Mouse (Mus musculus) midbrain, embryonic 11.5 days (tissue): ENCODE data around the gene Vps51. TPM values are rescaled to one million over a fixed set of nuclear protein-coding genes. Genes with fewer than 3 reads are reported as not detected.
A peak's percentile ranks its signal among the peaks of the same experiment; 100 is the strongest.

Experiments
- ATAC-seq: fragments of 200-750 bp; cut with Nextera tagmentation; 2 replicates; pipeline ENCODE4 v1.8.0; 2017; ENCODE audit warnings: moderate TSS enrichment, moderate library complexity; ENCODE audit not compliant: low FRiP score
- DNase-seq: peaks from one replicate; pipeline ENCODE4 v3.0.0; 2015; ENCODE audit warnings: low spot score; ENCODE audit errors: missing footprints
- H3K27ac ChIP-seq: fragments of 300-500 bp; sonication (generic); 2 replicates; pipeline ENCODE4 v1.5.1; 2014; ENCODE audit warnings: low read depth, low read length
- H3K27me3 ChIP-seq: fragments of 300-500 bp; sonication (generic); 2 replicates; pipeline ENCODE4 v1.6.1; 2014; ENCODE audit warnings: mild to moderate bottlenecking, low read length, moderate library complexity, mixed read lengths; ENCODE audit not compliant: control insufficient read depth, insufficient read depth
- H3K36me3 ChIP-seq: fragments of 300-500 bp; sonication (generic); 2 replicates; pipeline ENCODE4 v1.6.1; 2014; ENCODE audit warnings: mild to moderate bottlenecking, low read length, moderate library complexity, mixed read lengths; ENCODE audit not compliant: control insufficient read depth, insufficient read depth
- H3K4me1 ChIP-seq: fragments of 300-500 bp; sonication (generic); 2 replicates; pipeline ENCODE4 v1.6.1; 2014; ENCODE audit warnings: low read length; ENCODE audit not compliant: control insufficient read depth, insufficient read depth
- H3K4me2 ChIP-seq: fragments of 300-500 bp; sonication (generic); 2 replicates; pipeline ENCODE4 v1.6.1; 2014; ENCODE audit warnings: mild to moderate bottlenecking, moderate library complexity
- H3K4me3 ChIP-seq: fragments of 300-500 bp; sonication (generic); 2 replicates; pipeline ENCODE4 v1.5.1; 2014; ENCODE audit warnings: low read depth, low read length
- H3K9ac ChIP-seq: fragments of 300-500 bp; sonication (generic); 2 replicates; pipeline ENCODE4 v1.6.1; 2014; ENCODE audit warnings: low read length
- H3K9me3 ChIP-seq: fragments of 300-500 bp; sonication (generic); 2 replicates; pipeline ENCODE4 v1.6.1; 2016; ENCODE audit warnings: low read length; ENCODE audit not compliant: control insufficient read depth
- WGBS: fragments of 180-500 bp; shearing (Covaris S2); extraction: QIAGEN DNeasy Blood & Tissue Kit; methylation state at CpG from one replicate; pipeline ENCODE4 v1.1.7; 2014; 5-methylcytosine and 5-hydroxymethylcytosine counted together
- polyA plus RNA-seq: library from polyadenylated mRNA; unstranded; fragments of >200 nt; fragmentation: Nextera tagmentation; extraction: Ambion mirVana; gene quantifications from 2 replicates; pipeline ENCODE4 v1.2.1, GENCODE M21; 2014

The Vps51 gene
- polyA plus RNA-seq, 1 experiment from 2014 or later = 48.3 TPM

DNA sequence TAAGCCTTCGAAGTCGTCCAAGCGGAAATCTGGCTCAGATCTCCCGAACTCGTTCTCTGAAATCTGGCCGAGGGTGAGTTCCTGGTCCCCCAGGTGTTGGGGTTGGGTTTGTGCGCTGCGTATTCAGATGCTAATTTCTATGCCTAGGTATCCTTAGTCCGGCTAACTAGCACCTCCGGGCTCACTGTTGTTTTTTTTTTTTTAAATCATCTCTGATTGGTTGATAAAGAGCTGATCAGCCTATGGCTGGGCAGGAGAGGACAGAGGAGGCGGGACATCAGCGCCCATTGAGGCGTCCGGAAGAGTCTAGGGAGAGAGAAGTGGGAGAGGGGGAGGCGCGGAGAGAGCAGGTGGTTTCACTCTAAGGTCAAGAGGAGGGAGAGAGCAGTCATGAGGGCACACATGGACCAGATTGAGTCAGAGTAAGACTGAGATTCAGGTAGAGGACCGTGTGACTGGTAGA, 8.4 kb upstream of the Vps51 start:
- Histone ChIP-seq H3K27me3 (no peaks in the 10 kb centered on the region), H3K4me1 (peaks cover 12% of the 10 kb centered on the region), H3K36me3 (peaks cover 13% of the 10 kb centered on the region), H3K27ac (no peak overlapping the region; the same call in 1 of the 2 replicates), H3K4me3 (peak overlapping the region; percentile 80), H3K4me2 (peak overlapping the region; percentile 80), H3K9me3 (no peaks in the 10 kb centered on the region), H3K9ac (peak overlapping the region; percentile 70)
- ATAC-seq = peak; percentile 81
- under 1% methylated on average over 17 of the region's 17 CpGs for WGBS
- peak; percentile 94 for DNase-seq

- ATAC-seq (peak; percentile 92), DNase-seq (peak; percentile 100)
- Histone ChIP-seq H3K9me3 (no peaks in the 10 kb centered on the region), H3K36me3 (peaks cover 12% of the 10 kb centered on the region), H3K27ac (peak within 1 kb of the TSS; percentile 30; the same call in 1 of the 2 replicates), H3K27me3 (no peaks in the 10 kb centered on the region), H3K4me3 (peak within 1 kb of the TSS; percentile 80), H3K4me1 (peaks cover 12% of the 10 kb centered on the region), H3K9ac (peak within 1 kb of the TSS; percentile 77), H3K4me2 (peak within 1 kb of the TSS; percentile 80)
- under 1% methylated on average over 58 of the region's 58 CpGs for WGBS
These were observed 7.6 kb upstream of the Vps51 start, which contains the start of the genes Zfpl1 and Cdca5 for GRCm38 (mm10) chr19:6084478-6085248. Zfpl1 (minus strand) TSS chr19:6084956. Cdca5 (plus strand) TSS chr19:6084983.

- Histone ChIP-seq H3K27me3 (no peaks in the 10 kb centered on the region), H3K27ac (no peak within 1 kb of the TSS), H3K4me1 (peaks cover 12% of the 10 kb centered on the region), H3K9ac (no peak within 1 kb of the TSS), H3K4me3 (no peak within 1 kb of the TSS), H3K4me2 (no peak within 1 kb of the TSS), H3K9me3 (no peaks in the 10 kb centered on the region), H3K36me3 (peaks cover 11% of the 10 kb centered on the region)
- no peak for DNase-seq
- 91% methylated on average over 9 of the region's 9 CpGs for WGBS
- ATAC-seq = no peak
These were observed 5.1 kb upstream of the Vps51 start, which contains the start of gene Gm28374 for GRCm38 (mm10) chr19:6082156-6082555. Gm28374 (minus strand) TSS chr19:6082256.

GRCm38 (mm10) chr19:6079983-6080480, 3.0 kb upstream of the Vps51 start, which contains the start of gene Tmem262:
Tmem262 (plus strand) TSS chr19:6080033.
- Histone ChIP-seq H3K4me2 (no peak within 1 kb of the TSS), H3K4me1 (peaks cover 14% of the 10 kb centered on the region), H3K27ac (no peak within 1 kb of the TSS), H3K36me3 (peaks cover 11% of the 10 kb centered on the region), H3K9me3 (no peaks in the 10 kb centered on the region), H3K27me3 (no peaks in the 10 kb centered on the region), H3K9ac (no peak within 1 kb of the TSS), H3K4me3 (no peak within 1 kb of the TSS)
- WGBS = 93% methylated on average over 12 of the region's 12 CpGs
- ATAC-seq (no peak), DNase-seq (no peak)

GRCm38 (mm10) chr19:6073889-6074288, 3.1 kb downstream of the Vps51 start:
- Histone ChIP-seq H3K9ac (no peak overlapping the region), H3K9me3 (no peaks in the 10 kb centered on the region), H3K4me3 (no peak overlapping the region), H3K27ac (no peak overlapping the region), H3K4me1 (peaks cover 6% of the 10 kb centered on the region), H3K27me3 (no peaks in the 10 kb centered on the region), H3K4me2 (no peak overlapping the region), H3K36me3 (peaks cover 9% of the 10 kb centered on the region)
- peak; percentile 75 for DNase-seq
- no peak for ATAC-seq
- 92% methylated on average over 5 of the region's 5 CpGs for WGBS

- ATAC-seq (no peak), DNase-seq (peak; percentile 23)
- Histone ChIP-seq H3K9ac (no peak overlapping the region), H3K27ac (no peak overlapping the region), H3K36me3 (peaks cover 9% of the 10 kb centered on the region), H3K4me3 (no peak overlapping the region), H3K4me1 (peaks cover 17% of the 10 kb centered on the region), H3K4me2 (no peak overlapping the region), H3K9me3 (no peaks in the 10 kb centered on the region), H3K27me3 (no peaks in the 10 kb centered on the region)
- WGBS = 95% methylated on average over 19 of the region's 19 CpGs
These were observed 5.8 kb downstream of the Vps51 start for GRCm38 (mm10) chr19:6071261-6071660.

DNA sequence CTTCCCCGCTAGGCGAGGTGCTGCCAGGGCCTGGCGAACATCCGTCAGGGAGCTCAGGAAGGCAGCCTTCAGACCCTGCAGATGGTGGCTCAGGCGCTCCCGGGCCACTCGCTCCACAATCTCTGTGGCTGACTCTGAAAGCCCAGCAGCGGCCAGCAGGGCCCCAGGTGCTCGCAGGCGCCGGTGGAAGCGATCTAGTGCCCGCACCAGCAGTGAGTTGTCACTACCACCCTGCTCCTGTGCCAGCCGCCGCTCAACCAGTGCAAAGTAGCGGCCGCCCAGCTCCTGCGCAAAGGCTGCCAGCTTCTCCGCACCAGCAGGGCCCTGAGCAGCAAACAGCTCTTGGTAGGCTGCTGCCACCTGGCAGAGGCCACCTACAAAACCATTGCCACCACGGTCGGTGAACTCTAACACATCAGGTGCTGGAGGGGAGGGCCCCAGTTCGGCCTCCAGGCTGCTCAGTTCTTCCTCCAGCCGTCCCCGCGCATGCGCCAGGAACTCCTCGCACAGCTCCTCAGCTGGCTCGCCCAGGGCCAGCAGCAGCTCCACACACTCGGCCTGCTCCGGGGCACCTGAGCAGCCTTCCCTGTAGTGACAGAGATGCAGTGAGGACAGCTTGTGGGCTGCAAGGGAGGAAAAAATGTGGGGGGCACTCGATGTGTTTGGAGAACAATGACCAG, 6.3 kb downstream of the Vps51 start:
- no peaks in the 10 kb centered on the region for H3K9me3 ChIP-seq
- H3K4me1 ChIP-seq = peaks cover 17% of the 10 kb centered on the region
- peak; percentile 39 for DNase-seq
- H3K9ac ChIP-seq = no peak overlapping the region
- H3K36me3 ChIP-seq = peaks cover 9% of the 10 kb centered on the region
- no peak overlapping the region for H3K4me3 ChIP-seq
- H3K27ac ChIP-seq = no peak overlapping the region
- no peak for ATAC-seq
- 92% methylated on average over 31 of the region's 31 CpGs for whole genome bisulfite sequencing
- H3K27me3 ChIP-seq = no peaks in the 10 kb centered on the region
- H3K4me2 ChIP-seq = no peak overlapping the region

- H3K4me2 ChIP-seq = no peak overlapping the region
- peaks cover 17% of the 10 kb centered on the region for H3K4me1 ChIP-seq
- no peaks in the 10 kb centered on the region for H3K27me3 ChIP-seq
- WGBS = 91% methylated on average over 10 of the region's 10 CpGs
- no peak overlapping the region for H3K27ac ChIP-seq
- no peak for DNase-seq
- H3K4me3 ChIP-seq = no peak overlapping the region
- no peak overlapping the region for H3K9ac ChIP-seq
- no peaks in the 10 kb centered on the region for H3K9me3 ChIP-seq
- peaks cover 9% of the 10 kb centered on the region for H3K36me3 ChIP-seq
- ATAC-seq = no peak
These were observed 7.2 kb downstream of the Vps51 start for GRCm38 (mm10) chr19:6069851-6070250.

DNA sequence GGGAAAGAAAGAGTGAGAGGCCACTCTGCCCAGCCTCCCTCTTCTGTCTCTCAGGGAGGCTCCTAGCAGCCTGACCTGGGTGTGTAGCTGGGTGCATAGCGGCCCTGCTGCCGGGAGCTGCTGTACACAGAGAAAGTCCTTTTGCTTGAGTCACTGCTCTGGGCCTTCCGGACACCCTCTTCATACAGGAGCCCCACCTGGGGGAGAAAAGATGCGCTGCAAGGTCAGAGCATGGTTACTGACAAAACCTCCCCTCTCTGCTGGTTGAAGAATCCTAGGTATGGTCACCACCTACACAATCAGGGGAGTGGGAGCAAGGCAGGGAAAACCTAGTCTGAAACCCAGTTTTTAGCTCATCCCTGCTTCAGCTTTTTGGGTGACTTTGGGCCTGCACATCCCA, 8.1 kb downstream of the Vps51 start:
- peaks cover 9% of the 10 kb centered on the region for H3K36me3 ChIP-seq
- peaks cover 17% of the 10 kb centered on the region for H3K4me1 ChIP-seq
- 83% methylated on average over 4 of the region's 4 CpGs for WGBS
- H3K27me3 ChIP-seq = no peaks in the 10 kb centered on the region
- no peak overlapping the region for H3K9ac ChIP-seq
- no peak for ATAC-seq
- no peak overlapping the region for H3K4me3 ChIP-seq
- H3K27ac ChIP-seq = no peak overlapping the region
- H3K9me3 ChIP-seq = no peaks in the 10 kb centered on the region
- no peak overlapping the region for H3K4me2 ChIP-seq
- peak; percentile 75 for DNase-seq
